ENCODE assay signal across 19 mouse cellular contexts in the genomic region with DNA sequence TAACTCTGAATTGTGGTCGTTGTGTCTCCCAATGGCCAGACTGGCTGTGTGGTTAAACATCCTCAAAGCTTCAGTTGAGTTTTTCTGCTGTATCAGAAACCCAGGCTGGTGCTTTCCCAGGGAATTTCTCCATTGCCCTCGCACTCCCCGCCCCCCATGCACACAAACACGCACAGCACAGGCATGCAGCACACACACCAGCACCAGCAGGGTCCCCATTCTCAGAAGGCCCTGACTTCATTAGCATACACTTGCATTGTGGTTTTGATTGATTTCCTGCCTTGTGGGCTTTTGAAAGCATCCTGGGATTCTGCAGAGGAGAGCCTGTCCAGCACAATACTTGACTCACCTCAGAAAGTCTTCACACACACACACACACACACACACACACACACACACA.
A peak's percentile ranks its signal among the peaks of the same experiment; 100 is the strongest.
DNase-seq lines count a peak whose midpoint lies in the region; ATAC-seq and TF ChIP-seq lines count a peak whose summit lies in the region.
"Had no signal": no experiment of that assay in that cellular context is flagged by ENCODE, and none has a peak within 500 bp of the region (broad histone marks: within the 10 kb centered on the region; RNA-seq: fewer than 3 reads in every experiment).

No protein-coding gene starts in this region.

- H3K27ac ChIP-seq in hindbrain, embryonic 10.5 days, result peak overlapping the region; percentile 73
- H3K27ac ChIP-seq in hindbrain, embryonic 16.5 days (ENCODE audit: low read depth, low read length), result no peak overlapping the region
- H3K27ac ChIP-seq in hindbrain, embryonic 14.5 days, result no peak overlapping the region
- H3K27ac ChIP-seq: embryonic facial prominence, embryonic 13.5 days; kidney, postnatal 0 days had no signal

- no peak for TF ChIP-seq POLR2A in brain, embryonic 14.5 days (IDR thresholded peaks at IDR 0.05; ENCODE audit: borderline replicate concordance, extremely low read depth, insufficient read depth, insufficient read length, poor library complexity, severe bottlenecking)

- peaks cover 22% of the 10 kb centered on the region for H3K4me1 ChIP-seq in hindbrain, embryonic 10.5 days (replicated peaks)
- no peaks in the 10 kb centered on the region for H3K4me1 ChIP-seq in hindbrain, embryonic 16.5 days (ENCODE audit: control insufficient read depth, insufficient read depth, low read depth, low read length)
- 0 out of 2 replicates have a peak, but pooled peaks cover 3% of the 10 kb centered on the region for H3K4me1 ChIP-seq in hindbrain, embryonic 14.5 days (replicated peaks; ENCODE audit: control insufficient read depth, insufficient read depth, low read length)
- H3K4me1 ChIP-seq: embryonic facial prominence, embryonic 13.5 days had no signal

- no peaks in the 10 kb centered on the region for H3K36me3 ChIP-seq in hindbrain, embryonic 10.5 days
- H3K36me3 ChIP-seq in hindbrain, embryonic 16.5 days (ENCODE audit: control insufficient read depth, insufficient read depth, low read length), result no peaks in the 10 kb centered on the region
- no peaks in the 10 kb centered on the region for H3K36me3 ChIP-seq in hindbrain, embryonic 14.5 days (replicated peaks; ENCODE audit: control insufficient read depth, insufficient read depth)
- H3K36me3 ChIP-seq: embryonic facial prominence, embryonic 13.5 days had no signal

- H3K27me3 ChIP-seq in hindbrain, embryonic 10.5 days (ENCODE audit: insufficient read depth, poor library complexity, severe bottlenecking), result no peaks in the 10 kb centered on the region
- no peaks in the 10 kb centered on the region for H3K27me3 ChIP-seq in hindbrain, embryonic 16.5 days (replicated peaks; ENCODE audit: control insufficient read depth, insufficient read depth, low read length)
- H3K27me3 ChIP-seq in hindbrain, embryonic 14.5 days (ENCODE audit: control insufficient read depth, insufficient read depth, low read length), result no peaks in the 10 kb centered on the region
- H3K27me3 ChIP-seq: embryonic facial prominence, embryonic 13.5 days had no signal

- TF ChIP-seq CTCF in brain, embryonic 14.5 days (IDR thresholded peaks at IDR 0.05; ENCODE audit: borderline replicate concordance, extremely low read depth, insufficient read depth, insufficient read length), result no peak

- H3K9ac ChIP-seq in hindbrain, embryonic 16.5 days (ENCODE audit: low read depth, low read length), result no peak overlapping the region
- H3K9ac ChIP-seq in hindbrain, embryonic 14.5 days, result no peak overlapping the region
- H3K9ac ChIP-seq: embryonic facial prominence, embryonic 13.5 days; liver, postnatal 0 days had no signal

- no peak for ATAC-seq in hindbrain, embryonic 16.5 days
- peak; percentile 21; the same call in 1 of the 2 replicates for ATAC-seq in hindbrain, embryonic 14.5 days (ENCODE audit: low FRiP score)
- ATAC-seq: intestine, postnatal 0 days; liver, postnatal 0 days had no signal

- 35% methylated on average over 4 of the region's 4 CpGs for WGBS in hindbrain, embryonic 10.5 days
- 16% methylated on average over 4 of the region's 4 CpGs for WGBS in hindbrain, embryonic 16.5 days
- 24% methylated on average over 4 of the region's 4 CpGs for WGBS in hindbrain, embryonic 14.5 days

- intact Hi-C loops in heart, postnatal 36 days (cut with DNase I), result no loop called here

- no peaks in the 10 kb centered on the region for H3K9me3 ChIP-seq in hindbrain, embryonic 10.5 days
- no peaks in the 10 kb centered on the region for H3K9me3 ChIP-seq in hindbrain, embryonic 16.5 days (ENCODE audit: control insufficient read depth, low read length)
- H3K9me3 ChIP-seq in hindbrain, embryonic 14.5 days (ENCODE audit: control insufficient read depth, low read length), result no peaks in the 10 kb centered on the region
- H3K9me3 ChIP-seq: embryonic facial prominence, embryonic 13.5 days had no signal

- DNase-seq in hindbrain, embryonic 10.5 days (ENCODE audit: low spot score), result peak; percentile 50
- peak; percentile 18 for DNase-seq in CD4-positive helper T cell, adult 2 months (ENCODE audit: low read depth, low spot score)
- DNase-seq in brain, embryonic 14.5 days (ENCODE audit: low read depth), result peak; percentile 17
- no peak for DNase-seq in hindbrain, embryonic 14.5 days (ENCODE audit: low spot score)
- no peak for DNase-seq in heart, postnatal 36 days
- DNase-seq in ovary, postnatal 14 days (ENCODE audit: low spot score), result no peak
- no peak for DNase-seq in ovary, adult 18-20 months (ENCODE audit: low spot score)
- DNase-seq: cerebellum, postnatal 14 days; heart, postnatal 14 days; liver; liver, postnatal 0 days; lung, postnatal 36 days; spleen, adult 18-20 months; thymus, adult 18-20 months had no signal

- H3K4me2 ChIP-seq in hindbrain, embryonic 16.5 days (ENCODE audit: low read length), result no peak overlapping the region
- no peak overlapping the region for H3K4me2 ChIP-seq in hindbrain, embryonic 14.5 days (replicated peaks)
- H3K4me2 ChIP-seq: embryonic facial prominence, embryonic 13.5 days; heart, embryonic 11.5 days had no signal

- no peak overlapping the region for H3K4me3 ChIP-seq in hindbrain, embryonic 10.5 days
- no peak overlapping the region for H3K4me3 ChIP-seq in hindbrain, embryonic 16.5 days (ENCODE audit: low read length)
- H3K4me3 ChIP-seq in hindbrain, embryonic 14.5 days (replicated peaks; ENCODE audit: low read length), result no peak overlapping the region
- H3K4me3 ChIP-seq: embryonic facial prominence, embryonic 13.5 days had no signal

Comparison
In these comparisons a context has a peak if more than half of its experiments do, and no peak if none do; other contexts are left out.
1. DNase-seq: peak in hindbrain, embryonic 10.5 days (single experiment), CD4-positive helper T cell, adult 2 months (single experiment) and brain, embryonic 14.5 days (single experiment); none in hindbrain, embryonic 14.5 days (single experiment), heart, postnatal 36 days (0 of 2), ovary, postnatal 14 days (single experiment) and ovary, adult 18-20 months (single experiment).